Mouse (Mus musculus): ENCODE data around the gene Gnpat.
"Not testable (repeated sequence)": the region's sequence is repeated elsewhere in the genome, so short reads cannot be mapped to it uniquely, and the experiment has no call there.

Gene Gnpat

DNA sequence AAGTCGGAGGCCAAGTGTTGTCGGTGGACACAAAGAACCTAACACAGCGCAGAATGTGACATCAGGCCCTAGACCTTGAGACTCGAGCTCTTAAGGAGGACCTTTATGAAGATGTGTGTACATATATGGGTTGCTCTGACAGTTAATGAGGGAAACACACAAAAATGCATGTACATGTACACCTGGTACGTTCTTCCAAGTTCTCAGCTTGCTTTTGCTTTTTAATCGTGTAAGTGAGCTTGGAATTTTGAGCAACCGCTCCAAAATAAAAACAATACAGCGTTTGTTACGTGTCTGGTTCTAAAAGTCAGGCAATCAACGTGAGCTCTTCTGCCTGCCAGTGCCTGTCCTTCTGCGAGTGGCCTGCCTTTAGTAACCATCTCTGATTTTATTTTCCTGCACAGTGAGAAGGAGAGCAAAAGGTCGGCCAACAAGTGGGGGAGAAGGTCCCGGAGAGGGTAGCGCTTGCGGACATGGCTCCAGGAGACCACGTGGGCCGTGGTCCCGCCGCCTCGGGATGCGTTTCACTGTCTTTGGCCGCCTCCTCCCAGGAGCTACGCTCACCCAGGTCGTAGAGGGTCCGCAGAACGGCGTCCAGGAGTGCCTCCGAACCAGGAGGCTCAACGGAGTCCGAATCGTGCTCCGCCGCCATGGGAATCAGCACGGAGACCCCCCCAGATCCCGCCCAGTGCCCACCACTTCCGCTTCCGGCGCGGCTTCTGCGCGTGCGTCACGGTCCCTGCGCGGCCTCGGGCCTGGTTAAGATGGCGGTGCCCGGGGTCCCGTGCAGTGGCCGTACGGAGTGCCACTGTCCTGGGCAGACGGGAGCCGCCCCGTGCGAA lies at the start of gene Gnpat, which contains the start of gene 2810004N23Rik:
Gene Gnpat, plus strand, starts transcription at position 713 of the 842 bp plus-strand sequence.
Gene 2810004N23Rik, minus strand, starts transcription at position 800 of the 842 bp plus-strand sequence.
- peak; percentile 86 for DNase-seq (ENCODE audit: low read depth)

DNA sequence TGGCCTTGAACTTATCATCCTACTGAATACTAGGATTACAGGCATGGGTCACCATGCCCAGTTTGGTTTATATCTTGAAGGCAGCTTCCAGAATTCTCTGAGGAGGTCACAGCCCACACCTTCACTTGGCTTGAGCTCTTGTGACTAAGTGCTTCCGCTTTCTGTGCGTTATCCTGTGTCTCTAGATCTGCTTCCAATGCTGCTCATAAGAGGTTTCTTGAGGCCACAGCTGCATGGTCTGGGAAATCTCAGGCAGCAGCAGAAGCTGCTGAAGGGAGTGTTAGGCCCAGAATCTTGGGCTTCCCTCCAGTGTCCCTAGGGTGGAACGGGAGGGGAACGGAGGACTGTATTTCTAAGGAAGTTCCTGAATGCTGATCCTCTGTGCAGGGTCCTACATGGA lies 49.5 kb upstream of the Gnpat start:
- DNase-seq (ENCODE audit: low read depth), result no peak

DNA sequence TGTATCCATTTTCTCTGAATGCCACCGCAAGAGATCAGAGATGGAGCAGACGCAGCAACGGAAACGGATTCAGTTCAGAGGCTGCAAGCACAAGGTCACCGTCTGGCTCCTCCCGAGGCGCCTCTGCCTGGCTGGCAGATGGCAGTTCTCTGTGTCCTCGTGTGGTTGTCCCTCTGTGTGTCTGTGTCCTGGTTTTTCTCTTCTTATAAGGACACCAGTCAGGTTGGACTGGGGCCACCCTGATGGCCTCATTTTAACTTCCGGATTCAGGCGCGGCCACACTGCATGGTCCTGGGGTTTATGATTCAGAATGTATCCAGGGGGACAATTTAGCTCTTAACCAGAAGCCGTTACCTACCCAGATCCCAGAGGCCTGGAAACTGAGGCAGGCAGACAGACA lies 47.0 kb upstream of the Gnpat start:
- no peak for DNase-seq (ENCODE audit: low read depth)

DNA sequence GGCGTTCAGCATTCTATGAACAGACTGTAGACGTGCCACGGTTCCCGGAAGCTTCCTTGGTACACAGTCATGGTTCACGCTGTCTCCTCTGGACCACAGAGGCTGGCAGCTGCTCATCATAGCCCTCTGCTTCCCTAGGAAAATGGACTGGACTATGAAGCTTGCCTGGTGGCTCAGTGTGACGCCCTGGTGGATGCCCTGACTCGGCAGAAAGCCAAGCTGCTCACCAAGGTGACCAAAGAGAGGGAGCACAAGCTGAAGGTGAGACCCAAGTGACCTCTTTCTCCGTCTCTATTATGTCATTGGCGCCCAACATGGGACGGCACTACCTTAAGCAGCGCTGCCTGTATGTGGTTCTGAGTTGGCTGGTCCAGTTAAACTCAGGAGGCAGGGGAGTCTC lies 46.0 kb upstream of the Gnpat start:
- no peak for DNase-seq (ENCODE audit: low read depth)

DNA sequence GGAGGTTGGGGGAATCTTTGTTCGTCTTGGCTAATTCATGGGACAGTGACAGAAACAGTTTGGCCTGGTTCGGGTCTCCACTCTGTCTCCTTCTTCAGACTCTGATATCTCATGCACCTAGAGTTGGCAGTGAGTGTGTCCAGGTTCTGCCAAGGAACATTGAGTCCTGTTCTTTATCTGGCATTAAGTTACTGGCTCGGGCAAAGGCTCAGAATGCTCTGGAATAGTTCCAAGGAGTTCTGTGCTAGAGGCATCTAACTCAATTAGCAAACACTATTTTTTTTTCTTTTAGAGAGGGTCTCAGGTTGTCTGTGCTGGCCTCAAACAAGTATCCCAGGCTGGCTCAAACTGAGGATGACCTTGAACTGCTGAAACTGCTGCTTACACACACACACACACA lies 45.5 kb upstream of the Gnpat start:
- no peak for DNase-seq (ENCODE audit: low read depth)

DNA sequence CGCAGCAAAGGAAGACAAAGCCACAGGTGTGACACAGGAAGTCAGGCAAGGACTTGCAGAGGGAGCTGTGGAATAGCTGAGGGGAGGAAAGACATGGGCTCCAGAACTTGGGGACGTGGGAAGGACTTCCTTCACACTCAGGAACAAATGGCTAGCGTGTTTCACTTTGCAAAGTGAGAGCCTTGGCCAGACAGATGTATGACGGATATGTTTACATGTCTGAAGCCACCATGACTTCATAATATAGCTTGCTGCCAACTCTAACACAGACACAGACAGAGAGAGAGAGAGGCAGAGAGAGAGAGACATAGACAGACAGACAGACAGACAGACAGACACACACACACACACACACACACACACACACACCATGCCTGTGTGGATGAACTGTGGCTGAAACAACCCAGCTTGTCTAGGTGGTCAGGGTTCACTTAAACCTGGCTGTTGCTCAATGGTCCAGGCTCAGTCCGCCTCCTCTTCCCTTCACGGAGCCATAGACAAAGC lies 43.2 kb upstream of the Gnpat start:
- DNase-seq (ENCODE audit: low read depth), result no peak

DNA sequence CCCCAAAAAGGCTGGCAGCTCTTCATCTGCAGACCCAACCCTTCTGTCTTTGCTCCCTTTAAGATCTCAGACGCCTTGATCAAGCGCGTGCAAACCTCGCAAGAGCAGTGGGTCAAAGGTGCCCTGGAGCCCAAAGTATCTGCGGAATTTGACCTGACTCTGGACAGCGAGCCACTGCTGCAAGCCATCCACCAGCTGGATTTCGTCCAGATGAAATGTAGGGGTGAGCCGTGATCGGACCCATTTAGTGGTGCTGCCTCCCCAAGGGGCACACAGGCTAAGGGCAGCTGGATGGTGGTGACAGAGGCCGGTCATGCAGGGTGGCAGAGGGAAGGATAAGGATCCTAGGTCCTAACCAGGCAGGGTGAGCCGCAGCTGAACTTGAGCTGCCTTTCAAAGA lies 42.7 kb upstream of the Gnpat start:
- DNase-seq (ENCODE audit: low read depth), result no peak

DNA sequence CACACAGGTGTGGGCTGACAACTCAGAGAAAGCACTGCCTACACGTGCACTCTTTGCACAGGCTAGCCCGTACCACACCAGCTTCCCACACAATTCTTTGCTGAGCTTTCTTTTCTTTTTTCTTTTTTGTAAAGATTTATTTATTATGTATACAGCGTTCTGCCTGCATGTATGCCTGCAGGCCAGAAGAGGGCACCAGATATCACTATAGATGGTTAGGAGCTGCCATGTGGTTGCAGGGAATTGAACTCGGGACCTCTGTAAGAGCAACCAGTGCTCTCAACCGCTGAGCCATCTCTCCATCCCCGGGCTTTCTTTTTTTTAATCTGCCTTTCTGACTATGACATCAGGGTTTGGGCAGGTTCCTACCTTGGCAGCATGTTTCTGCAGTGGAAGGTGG lies 39.3 kb upstream of the Gnpat start:
- no peak for DNase-seq (ENCODE audit: low read depth)

DNA sequence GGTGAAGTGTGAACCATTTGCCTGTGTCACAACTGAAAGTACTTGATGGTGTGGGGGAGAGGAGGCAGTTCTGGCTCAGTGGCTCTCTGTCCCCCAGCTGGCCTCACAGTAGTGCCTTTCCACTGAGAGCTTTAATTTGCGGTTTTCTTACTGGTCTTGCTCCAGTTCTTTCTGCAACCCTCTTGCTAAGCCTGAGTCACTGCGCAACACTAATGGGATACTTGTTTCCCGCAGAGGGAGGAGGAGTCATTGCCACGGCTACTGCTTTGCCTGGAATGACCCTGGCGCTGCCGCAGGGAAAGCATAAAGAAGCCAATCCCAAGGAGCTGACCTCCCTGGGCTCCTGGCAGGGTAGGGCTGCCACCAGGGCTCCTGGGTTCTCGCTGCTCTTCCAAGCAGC lies 36.2 kb upstream of the Gnpat start:
- DNase-seq (ENCODE audit: low read depth), result no peak

DNA sequence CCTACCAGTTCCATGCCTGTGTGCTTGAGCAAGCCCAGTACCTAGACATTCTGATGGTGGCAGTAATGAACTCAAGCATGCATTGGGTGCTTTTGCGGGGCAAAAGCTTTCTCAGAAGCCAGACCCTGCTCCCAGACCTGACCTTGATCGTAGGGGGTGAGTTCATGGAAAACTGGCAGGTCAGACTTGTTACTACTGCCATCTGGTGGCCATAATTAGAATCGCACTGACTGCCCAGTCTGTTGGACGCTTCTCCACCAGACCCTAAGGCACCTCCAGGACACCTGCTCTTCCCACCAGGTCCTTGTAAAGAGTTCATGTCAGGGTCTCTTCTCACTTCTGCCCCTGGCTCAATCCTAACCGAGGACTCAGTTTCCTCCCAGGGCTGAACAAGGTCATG lies 35.4 kb upstream of the Gnpat start:
- DNase-seq (ENCODE audit: low read depth), result peak; percentile 25

DNA sequence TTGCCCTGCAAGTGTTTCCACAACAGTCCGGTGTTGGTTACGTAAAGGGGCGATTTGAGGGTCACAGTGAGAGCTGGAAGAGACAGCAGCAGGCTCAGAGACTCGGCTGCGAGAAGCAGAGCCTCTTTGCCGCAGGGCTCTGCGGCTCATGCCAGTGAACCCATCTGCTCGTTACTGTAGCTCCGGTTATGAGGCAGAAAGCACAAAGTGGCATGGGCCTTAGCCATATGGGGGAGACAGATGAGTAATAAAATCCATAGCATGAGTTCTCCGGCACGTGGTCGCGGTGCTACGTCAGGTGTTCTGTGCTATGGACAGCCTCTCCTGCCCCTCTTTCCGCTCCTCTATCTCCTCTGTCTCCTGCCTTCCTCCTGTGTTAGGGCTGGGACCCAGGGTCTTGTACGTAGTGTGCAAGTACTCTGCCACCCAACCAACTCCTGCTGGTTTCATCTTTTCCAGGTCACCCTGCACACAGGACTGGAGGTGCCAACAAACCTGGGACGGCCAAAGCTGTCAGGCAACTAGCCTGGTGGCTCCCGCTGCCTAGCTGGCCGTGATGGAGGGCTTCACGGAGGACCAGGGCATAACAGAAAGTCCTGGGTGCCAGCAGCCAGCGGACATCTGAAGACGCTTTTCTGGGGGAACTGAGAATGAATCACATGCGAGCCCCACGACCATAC lies 34.1 kb upstream of the Gnpat start:
- no peak for DNase-seq (ENCODE audit: low read depth)

DNA sequence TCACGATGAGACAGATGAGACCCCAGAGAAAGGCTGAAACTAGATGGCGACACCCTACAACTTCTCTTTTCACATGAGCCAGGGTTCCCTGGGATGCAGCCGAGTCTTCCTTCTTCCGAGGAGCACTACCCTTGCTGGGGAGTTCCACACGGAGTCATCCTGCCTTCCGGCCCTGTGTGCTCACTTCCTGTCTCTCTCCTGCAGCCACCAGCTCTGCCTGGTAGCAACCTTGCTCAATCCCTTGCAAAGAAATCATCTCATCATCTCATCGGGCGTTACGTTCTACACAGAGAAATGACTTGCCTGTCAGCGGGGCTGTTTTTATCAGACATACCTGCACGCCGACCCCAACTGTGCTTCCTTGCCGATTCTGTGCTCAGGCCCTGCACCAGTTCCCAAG lies 32.8 kb upstream of the Gnpat start:
- DNase-seq (ENCODE audit: low read depth), result no peak

DNA sequence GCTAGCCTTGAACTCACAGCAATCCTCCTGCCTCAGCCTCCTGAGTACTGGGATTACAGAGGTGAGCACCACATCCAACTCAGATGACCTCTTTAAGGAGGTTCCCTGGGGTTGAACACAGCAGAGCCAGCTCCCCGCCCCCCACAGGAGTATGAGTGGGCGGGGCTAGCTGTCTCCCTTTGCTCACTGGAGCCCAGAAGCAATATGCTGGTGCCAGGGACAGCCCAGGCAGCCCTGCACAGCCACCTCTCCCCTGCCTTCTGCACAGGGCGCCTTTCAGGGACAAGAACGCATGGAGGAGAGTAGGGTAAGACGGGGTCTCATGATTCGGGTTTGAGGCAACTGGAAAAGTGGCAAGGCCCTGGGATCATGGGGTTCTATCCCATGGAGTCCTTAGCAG lies 31.3 kb upstream of the Gnpat start:
- DNase-seq (ENCODE audit: low read depth), result no peak

DNA sequence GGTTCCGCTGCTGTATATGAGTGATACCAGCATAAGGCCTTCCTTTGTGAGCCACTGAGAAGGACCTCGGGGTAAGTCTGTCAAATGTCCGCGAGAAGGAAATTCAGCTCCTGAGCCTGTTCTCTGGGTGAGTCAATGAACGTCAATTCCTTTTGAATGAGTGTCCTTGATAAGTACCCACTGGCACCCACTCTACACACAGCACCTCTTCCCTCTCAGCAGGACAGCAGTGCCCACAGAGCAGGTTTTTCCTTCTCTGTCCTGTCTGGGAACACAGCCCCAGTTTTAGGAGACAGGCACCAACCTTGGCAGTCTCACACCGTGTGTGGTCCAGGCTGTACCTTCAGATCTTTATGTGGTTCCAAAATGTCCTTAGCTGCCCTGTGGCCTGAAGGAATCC lies 30.9 kb upstream of the Gnpat start:
- no peak for DNase-seq (ENCODE audit: low read depth)

DNA sequence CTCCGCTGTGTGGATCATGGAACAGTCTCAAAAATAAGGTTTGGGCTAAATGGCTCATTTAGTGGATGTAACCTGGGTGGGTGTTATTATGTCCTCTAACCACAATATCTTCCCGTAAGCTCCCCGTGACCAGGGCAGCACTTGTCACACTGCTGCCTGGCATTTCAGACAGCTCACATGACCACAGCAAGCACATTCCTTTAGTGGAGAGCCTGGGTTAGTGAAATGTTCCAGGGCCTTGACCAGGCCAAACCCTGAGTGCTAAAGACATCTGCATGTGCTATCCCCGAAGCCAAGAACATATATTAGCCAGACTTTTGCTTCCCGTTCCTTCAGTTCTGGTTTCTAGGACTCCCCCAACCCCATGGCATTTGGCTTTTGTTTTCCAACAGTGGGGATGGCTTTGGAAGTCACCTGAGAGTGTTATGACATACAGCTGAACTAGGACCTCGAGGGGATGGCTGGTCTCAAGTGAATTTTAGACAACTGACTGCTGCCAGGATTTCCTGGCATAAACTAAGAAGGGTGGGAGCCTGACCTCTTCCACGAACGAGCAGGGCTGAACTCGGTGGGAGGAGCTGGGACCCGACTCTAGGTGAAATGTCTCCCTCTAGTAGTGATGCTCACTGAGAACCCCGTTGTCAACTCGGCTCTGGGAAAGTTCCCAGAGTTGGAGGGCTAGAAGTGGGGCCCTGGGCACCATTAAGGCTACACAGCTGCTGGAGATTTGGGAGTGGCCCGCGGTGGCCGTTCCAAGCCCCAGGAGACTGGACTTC lies 29.2 kb upstream of the Gnpat start:
- no peak for DNase-seq (ENCODE audit: low read depth)

DNA sequence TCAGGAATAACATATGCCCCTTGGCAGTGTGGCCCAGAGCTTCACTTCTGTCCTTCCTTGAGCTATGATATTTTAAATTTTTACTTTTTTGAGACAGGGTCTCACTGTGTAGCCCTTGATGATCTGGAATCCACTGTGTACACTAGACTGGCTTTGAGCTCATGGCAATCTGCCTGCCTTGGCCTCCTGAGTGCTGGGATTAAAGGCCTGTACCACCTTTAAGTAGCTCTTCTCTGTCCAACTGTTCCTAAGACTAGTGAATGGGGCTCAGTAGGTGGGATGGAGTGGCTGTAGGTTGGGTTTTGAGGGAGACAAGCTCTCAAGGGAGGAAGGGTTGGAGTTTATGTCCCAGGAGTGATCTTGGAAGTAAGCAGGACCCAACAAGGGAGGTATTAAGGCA lies 27.0 kb upstream of the Gnpat start:
- no peak for DNase-seq (ENCODE audit: low read depth)

DNA sequence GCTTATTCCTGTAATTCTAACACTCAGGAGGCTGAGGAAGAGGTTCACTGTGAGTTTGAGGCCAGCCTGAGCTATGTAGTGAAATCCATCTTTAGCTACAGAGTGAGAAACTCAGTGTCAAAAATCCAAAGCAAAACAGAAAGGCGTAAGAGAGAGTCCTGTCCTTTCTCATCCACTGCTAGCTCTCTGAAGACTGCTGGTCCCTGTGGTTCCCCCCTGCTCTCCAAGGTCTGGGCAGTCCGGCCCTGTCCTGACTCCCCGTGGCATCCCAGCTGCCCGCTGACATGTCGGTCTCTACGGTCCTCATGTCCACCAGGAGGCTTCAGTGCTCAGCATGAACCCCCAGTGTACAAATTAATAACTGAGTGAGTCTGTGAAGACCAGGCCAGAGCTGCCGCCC lies 26.6 kb upstream of the Gnpat start:
- no peak for DNase-seq (ENCODE audit: low read depth)

DNA sequence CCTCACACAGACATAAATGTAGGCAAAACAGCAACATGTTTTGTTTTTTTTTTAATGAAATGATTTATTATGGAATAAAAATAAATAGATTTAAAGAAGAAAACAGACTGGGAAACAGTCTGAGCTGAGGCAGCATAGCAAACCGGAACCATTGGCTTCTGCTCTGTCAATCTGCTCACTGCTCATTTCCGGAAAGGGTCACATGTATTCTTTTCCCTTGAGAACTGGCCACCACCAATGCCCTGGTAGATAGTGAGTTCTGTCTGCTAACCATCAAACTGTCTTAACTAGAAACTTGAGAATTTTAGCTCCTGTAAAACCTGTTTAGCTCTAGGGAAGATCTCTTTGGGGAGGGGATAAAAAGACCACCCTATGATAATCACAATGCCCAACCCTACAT lies 25.9 kb upstream of the Gnpat start:
- no peak for DNase-seq (ENCODE audit: low read depth)

DNA sequence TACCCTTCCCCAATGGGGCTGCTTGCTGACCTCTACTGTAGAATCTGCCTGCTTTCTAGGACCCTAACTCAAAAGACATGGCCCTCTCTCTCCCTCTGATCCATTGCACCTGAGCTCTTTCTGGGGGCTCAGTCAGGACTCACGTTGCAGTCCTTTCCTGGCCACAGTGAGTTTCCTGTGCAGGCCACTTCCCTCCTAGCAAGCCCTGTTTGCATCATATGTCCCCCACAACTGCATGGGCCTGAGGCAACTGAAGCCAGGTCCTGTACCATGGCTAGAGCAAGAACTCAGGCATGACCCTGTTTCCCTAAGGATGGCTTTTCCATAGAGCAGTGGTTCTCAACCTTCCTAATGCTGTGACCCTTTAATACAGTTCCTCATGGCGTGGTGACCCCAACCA lies 24.9 kb upstream of the Gnpat start:
- no peak for DNase-seq (ENCODE audit: low read depth)

DNA sequence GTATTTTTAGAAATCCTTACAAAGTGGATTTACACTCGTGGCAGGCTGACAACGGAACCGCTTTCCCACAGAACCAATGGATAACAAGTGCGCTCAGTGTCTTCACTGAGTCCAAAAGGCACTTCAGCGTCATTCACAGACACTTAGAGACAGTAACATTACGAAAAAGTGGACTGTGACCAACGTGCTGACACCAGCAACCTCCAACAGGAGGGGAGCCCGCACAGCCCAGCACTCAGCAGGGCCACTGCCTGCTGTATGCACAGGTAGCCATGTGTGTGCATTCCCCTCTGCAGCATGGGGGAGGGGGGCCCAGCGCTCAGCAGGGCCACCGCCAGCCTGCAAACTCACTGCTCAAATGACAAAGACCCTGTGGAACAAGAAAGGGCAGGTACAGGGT lies 23.5 kb upstream of the Gnpat start:
- no peak for DNase-seq (ENCODE audit: low read depth)

DNA sequence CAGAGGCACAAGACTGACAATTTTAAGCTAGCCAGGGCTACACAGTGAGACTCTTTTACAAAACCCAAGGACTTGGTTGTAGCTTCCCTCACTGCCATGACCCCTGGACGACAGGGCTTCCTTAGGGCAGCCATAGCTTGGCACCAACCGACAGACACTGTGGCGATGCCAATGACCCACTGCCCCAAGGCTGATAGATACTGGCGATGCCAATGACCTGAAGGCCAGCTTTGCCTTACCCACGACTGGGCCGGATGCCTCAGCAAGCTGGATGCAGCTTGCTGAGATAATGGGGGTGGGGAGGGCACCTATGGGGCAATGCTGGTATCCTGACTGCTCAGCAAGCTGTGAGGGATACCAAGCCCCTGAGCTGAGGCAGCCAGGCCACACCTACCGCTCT lies 21.9 kb upstream of the Gnpat start:
- DNase-seq (ENCODE audit: low read depth), result no peak

DNA sequence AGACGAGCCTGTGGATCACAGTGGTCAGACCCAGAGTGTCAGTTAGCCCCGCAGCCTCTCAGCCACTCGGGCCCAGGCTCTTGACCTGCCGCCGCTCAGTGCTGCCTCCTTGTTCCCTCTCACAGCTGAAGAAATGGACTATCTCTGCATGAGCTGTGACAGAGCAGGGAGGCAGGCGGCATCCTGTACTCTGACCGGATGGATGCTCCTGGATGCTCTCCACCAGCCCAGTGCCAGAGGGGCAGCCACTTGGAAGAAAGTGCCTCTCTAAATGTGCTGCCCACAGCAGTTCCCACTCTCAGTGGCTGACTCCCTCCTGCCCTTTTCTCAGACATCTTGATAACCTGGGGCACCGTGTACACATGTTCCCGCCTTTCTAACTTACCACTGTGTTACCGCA lies 21.1 kb upstream of the Gnpat start:
- no peak for DNase-seq (ENCODE audit: low read depth)

DNA sequence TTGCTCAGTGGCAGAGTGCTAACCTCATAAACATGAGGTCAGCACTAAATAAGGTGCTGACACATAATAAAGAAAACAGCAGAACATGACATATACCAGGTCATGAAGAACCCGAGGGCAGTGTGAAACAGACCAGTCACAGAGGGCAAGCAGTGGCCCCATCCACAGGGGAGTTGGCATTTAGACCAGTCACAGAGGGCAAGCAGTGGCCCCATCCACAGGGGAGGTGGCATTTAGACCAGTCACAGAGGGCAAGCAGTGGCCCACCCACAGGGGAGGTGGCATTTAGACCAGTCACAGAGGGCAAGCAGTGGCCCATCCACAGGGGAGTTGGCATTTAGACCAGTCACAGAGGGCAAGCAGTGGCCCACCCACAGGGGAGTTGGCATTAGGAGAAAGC lies 19.9 kb upstream of the Gnpat start:
- DNase-seq (ENCODE audit: low read depth), result not testable (repeated sequence)

Data from c-Kit-positive CD71-negative TER-119-negative erythroid progenitor cells, embryonic 14.5 days (primary cell).